Mouse (Mus musculus) G1E (cell line): Measurements from ENCODE around the gene Rnf157.

Experiments
- CTCF ChIP-seq: IDR thresholded peaks from 2 replicates; pipeline ENCODE4 v1.5.1; 2012; ENCODE audit warnings: low read depth, low read length, inconsistent platforms, mixed read lengths
- GATA2 ChIP-seq: IDR thresholded peaks from 2 replicates; pipeline ENCODE4 v1.6.1; 2012; ENCODE audit warnings: low read depth, low read length, inconsistent platforms, borderline replicate concordance
- TAL1 ChIP-seq: conservative IDR thresholded peaks from 2 replicates; pipeline ENCODE4 v1.6.1; 2012; ENCODE audit warnings: low read depth, low read length, inconsistent platforms, mixed read lengths

DNA sequence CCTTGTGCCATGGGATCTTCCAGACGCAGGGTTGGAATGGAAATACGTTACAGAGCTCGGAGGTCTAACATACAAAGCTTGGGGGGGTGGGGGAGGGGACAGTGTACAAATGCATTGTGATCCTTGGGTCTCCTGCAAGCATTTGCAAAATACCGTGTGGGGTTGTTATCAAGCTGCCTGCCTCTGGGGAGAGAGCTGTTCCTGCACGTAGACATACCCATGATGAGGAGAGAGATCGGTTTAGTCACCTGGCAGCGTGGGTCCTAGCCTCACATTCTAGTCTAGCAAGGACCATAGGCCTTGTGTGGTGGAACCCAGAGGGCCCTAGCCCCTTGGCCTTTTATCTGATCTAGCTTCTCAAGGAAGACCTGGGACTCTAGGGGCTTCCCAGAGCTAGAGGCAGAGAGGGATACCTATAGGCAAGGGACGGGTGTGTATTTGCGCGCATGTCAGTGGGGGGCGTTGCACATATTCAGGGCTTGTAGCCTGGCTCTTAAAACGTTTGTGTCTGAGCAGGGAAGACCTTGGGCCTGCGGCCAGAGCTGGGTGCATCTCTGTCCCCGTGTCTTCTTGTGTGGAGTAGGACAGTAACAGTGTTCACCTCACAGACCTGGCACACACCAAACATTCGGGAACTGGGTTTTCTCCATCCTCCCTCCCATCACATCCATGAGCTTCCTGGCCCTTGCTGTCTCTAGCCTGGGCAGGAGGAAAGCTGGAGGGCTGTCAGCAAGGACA, 29.5 kb upstream of the Rnf157 start:
- TF ChIP-seq CTCF (0 out of 2 replicates have a peak, but pooled peaks have one; percentile 5), GATA2 (no peak), TAL1 (no peak)
